Mouse (Mus musculus) embryonic facial prominence, embryonic 11.5 days (tissue): ENCODE results near the gene Hbb-bs. TPM values are rescaled to one million over a fixed set of nuclear protein-coding genes. Genes with fewer than 3 reads are reported as not detected.

Source experiments
- ATAC-seq: fragments of 200-750 bp; cut with Nextera tagmentation; replicated peaks from 2 replicates; pipeline ENCODE4 v1.8.0; 2017; ENCODE audit warnings: low read depth; ENCODE audit not compliant: insufficient number of reproducible peaks, low FRiP score, low TSS enrichment
- DNase-seq: peaks from one replicate; pipeline ENCODE4 v3.0.0-alpha.2; 2015; ENCODE audit warnings: low spot score
- H3K27ac ChIP-seq: fragments of 300-500 bp; sonication (generic); replicated peaks from 2 replicates; pipeline ENCODE4 v1.5.1; 2014; ENCODE audit warnings: mild to moderate bottlenecking, low read depth, low read length, control low read depth
- H3K27me3 ChIP-seq: fragments of 300-500 bp; sonication (generic); 2 replicates; pipeline ENCODE4 v1.6.1; 2014; ENCODE audit warnings: mild to moderate bottlenecking, low read length, moderate library complexity, mixed read lengths; ENCODE audit not compliant: control insufficient read depth, insufficient read depth
- H3K36me3 ChIP-seq: fragments of 300-500 bp; sonication (generic); replicated peaks from 2 replicates; pipeline ENCODE4 v1.6.1; 2014; ENCODE audit warnings: low read depth, mild to moderate bottlenecking, low read length, moderate library complexity, mixed read lengths; ENCODE audit not compliant: control insufficient read depth, insufficient read depth
- H3K4me1 ChIP-seq: fragments of 300-500 bp; sonication (generic); 2 replicates; pipeline ENCODE4 v1.6.1; 2014; ENCODE audit warnings: low read length, mixed read lengths; ENCODE audit not compliant: control insufficient read depth, insufficient read depth
- H3K4me2 ChIP-seq: fragments of 300-500 bp; sonication (generic); 2 replicates; pipeline ENCODE4 v1.6.1; 2014; ENCODE audit warnings: low read depth, mild to moderate bottlenecking, control low read depth, low read length, moderate library complexity
- H3K4me3 ChIP-seq: fragments of 300-500 bp; sonication (generic); 2 replicates; pipeline ENCODE4 v1.5.1; 2014; ENCODE audit warnings: low read depth, low read length, control low read depth
- H3K9ac ChIP-seq: fragments of 300-500 bp; sonication (generic); replicated peaks from 2 replicates; pipeline ENCODE4 v1.6.1; 2014; ENCODE audit warnings: mild to moderate bottlenecking, control low read depth, low read length
- H3K9me3 ChIP-seq: fragments of 300-500 bp; sonication (generic); replicated peaks from 2 replicates; pipeline ENCODE4 v1.6.1; 2016; ENCODE audit warnings: mild to moderate bottlenecking, low read length, inconsistent platforms, mixed read lengths; ENCODE audit not compliant: control insufficient read depth
- WGBS: fragments of 180-500 bp; shearing (Covaris S2); extraction: QIAGEN DNeasy Blood & Tissue Kit; methylation state at CpG from one replicate; pipeline ENCODE4 v1.1.7; 2014; 5-methylcytosine and 5-hydroxymethylcytosine counted together
- polyA plus RNA-seq: library from polyadenylated mRNA; unstranded; fragments of >200 nt; fragmentation: Nextera tagmentation; extraction: Ambion mirVana; gene quantifications from 2 replicates; pipeline ENCODE4 v1.2.1, GENCODE M21; 2014

Hbb-bs gene
- 224 and 252 TPM in 2 replicates for polyA plus RNA-seq

GRCm38 (mm10) chr7:103827808-103828207 lies at the start of gene Hbb-bs:
Gene Hbb-bs, minus strand, starts transcription at chr7:103828096.
- H3K4me2 ChIP-seq = no peak within 1 kb of the TSS
- no peaks in the 10 kb centered on the region for H3K36me3 ChIP-seq
- no peak within 1 kb of the TSS for H3K9ac ChIP-seq
- DNase-seq (no peak), ATAC-seq (no peak)
- 90% methylated on average over 4 of the region's 4 CpGs for WGBS
- H3K4me1 ChIP-seq = no peaks in the 10 kb centered on the region
- H3K9me3 ChIP-seq = no peaks in the 10 kb centered on the region
- H3K4me3 ChIP-seq = no peak within 1 kb of the TSS
- no peaks in the 10 kb centered on the region for H3K27me3 ChIP-seq
- no peak within 1 kb of the TSS for H3K27ac ChIP-seq

- H3K36me3 ChIP-seq = no peaks in the 10 kb centered on the region
- no peak overlapping the region for H3K4me3 ChIP-seq
- H3K27ac ChIP-seq = no peak overlapping the region
- DNase-seq (no peak), ATAC-seq (no peak)
- 84% methylated on average over 2 of the region's 2 CpGs for WGBS
- no peaks in the 10 kb centered on the region for H3K27me3 ChIP-seq
- no peaks in the 10 kb centered on the region for H3K9me3 ChIP-seq
- H3K9ac ChIP-seq = no peak overlapping the region
- no peak overlapping the region for H3K4me2 ChIP-seq
- H3K4me1 ChIP-seq = no peaks in the 10 kb centered on the region
These were observed 49.2 kb upstream of the Hbb-bs start for GRCm38 (mm10) chr7:103877093-103877492.

GRCm38 (mm10) chr7:103874451-103874850 lies 46.6 kb upstream of the Hbb-bs start:
- H3K36me3 ChIP-seq = no peaks in the 10 kb centered on the region
- no peaks in the 10 kb centered on the region for H3K27me3 ChIP-seq
- no peak overlapping the region for H3K9ac ChIP-seq
- 54% methylated on average over 5 of the region's 5 CpGs for WGBS
- H3K27ac ChIP-seq = no peak overlapping the region
- no peak overlapping the region for H3K4me3 ChIP-seq
- H3K4me2 ChIP-seq = no peak overlapping the region
- ATAC-seq (no peak), DNase-seq (no peak)
- H3K9me3 ChIP-seq = no peaks in the 10 kb centered on the region
- no peaks in the 10 kb centered on the region for H3K4me1 ChIP-seq

GRCm38 (mm10) chr7:103873064-103873463 lies 45.2 kb upstream of the Hbb-bs start:
- WGBS = 8% methylated on average over 1 of the region's 1 CpGs
- no peaks in the 10 kb centered on the region for H3K27me3 ChIP-seq
- H3K27ac ChIP-seq = no peak overlapping the region
- no peak for ATAC-seq
- H3K4me2 ChIP-seq = no peak overlapping the region
- DNase-seq = peak; percentile 43
- H3K9ac ChIP-seq = no peak overlapping the region
- no peaks in the 10 kb centered on the region for H3K36me3 ChIP-seq
- no peak overlapping the region for H3K4me3 ChIP-seq
- no peaks in the 10 kb centered on the region for H3K9me3 ChIP-seq
- no peaks in the 10 kb centered on the region for H3K4me1 ChIP-seq

GRCm38 (mm10) chr7:103870667-103871066 lies 42.8 kb upstream of the Hbb-bs start:
- Histone ChIP-seq H3K27ac (no peak overlapping the region), H3K4me1 (no peaks in the 10 kb centered on the region)
- no peak; the same call in 1 of the 2 replicates for ATAC-seq

GRCm38 (mm10) chr7:103865716-103866115 lies 37.8 kb upstream of the Hbb-bs start:
- H3K27me3 ChIP-seq = no peaks in the 10 kb centered on the region
- H3K4me3 ChIP-seq = no peak overlapping the region
- ATAC-seq = no peak
- no peaks in the 10 kb centered on the region for H3K36me3 ChIP-seq
- H3K9ac ChIP-seq = no peak overlapping the region
- DNase-seq = no peak
- H3K27ac ChIP-seq = no peak overlapping the region
- no peak overlapping the region for H3K4me2 ChIP-seq
- no peaks in the 10 kb centered on the region for H3K4me1 ChIP-seq
- H3K9me3 ChIP-seq = no peaks in the 10 kb centered on the region

More at GRCm38 (mm10) chr7:103870667-103871066, 42.8 kb upstream of the Hbb-bs start:
- no peaks in the 10 kb centered on the region for H3K36me3 ChIP-seq
- no peak for DNase-seq
- no peak overlapping the region for H3K4me3 ChIP-seq
- H3K9me3 ChIP-seq = no peaks in the 10 kb centered on the region
- no peak overlapping the region for H3K4me2 ChIP-seq
- H3K27me3 ChIP-seq = no peaks in the 10 kb centered on the region
- H3K9ac ChIP-seq = no peak overlapping the region

- no peaks in the 10 kb centered on the region for H3K36me3 ChIP-seq
- no peak overlapping the region for H3K27ac ChIP-seq
- no peaks in the 10 kb centered on the region for H3K9me3 ChIP-seq
- no peak overlapping the region for H3K9ac ChIP-seq
- no peak overlapping the region for H3K4me3 ChIP-seq
- no peaks in the 10 kb centered on the region for H3K4me1 ChIP-seq
- H3K27me3 ChIP-seq = no peaks in the 10 kb centered on the region
- whole genome bisulfite sequencing = 84% methylated on average over 3 of the region's 3 CpGs
- ATAC-seq = no peak
- DNase-seq = no peak
- H3K4me2 ChIP-seq = no peak overlapping the region
These were observed 33.6 kb upstream of the Hbb-bs start for GRCm38 (mm10) chr7:103861531-103861930.

- WGBS = 52% methylated on average over 1 of the region's 1 CpGs
- no peak overlapping the region for H3K9ac ChIP-seq
These were observed 33.0 kb upstream of the Hbb-bs start for GRCm38 (mm10) chr7:103860855-103861254.

More at GRCm38 (mm10) chr7:103860855-103861254, 33.0 kb upstream of the Hbb-bs start:
- Histone ChIP-seq H3K4me1 (no peaks in the 10 kb centered on the region), H3K4me2 (no peak overlapping the region), H3K36me3 (no peaks in the 10 kb centered on the region), H3K27ac (no peak overlapping the region), H3K9me3 (no peaks in the 10 kb centered on the region), H3K27me3 (no peaks in the 10 kb centered on the region), H3K4me3 (no peak overlapping the region)
- no peak for ATAC-seq
- DNase-seq = peak; percentile 35
